28 mouse cellular contexts compared by ENCODE assay signal in genomic region chr7:24338241-24338640, GRCm38 (mm10). TPM values are rescaled to one million over a fixed set of nuclear protein-coding genes. Genes with fewer than 3 reads are reported as not detected.
DNase-seq lines count a peak whose midpoint lies in the region; ATAC-seq and TF ChIP-seq lines count a peak whose summit lies in the region.
"Had no signal": no experiment of that assay in that cellular context is flagged by ENCODE, and none has a peak within 500 bp of the region (broad histone marks: within the 10 kb centered on the region; RNA-seq: fewer than 3 reads in every experiment).

No protein-coding gene starts in this region.

- H3K9ac ChIP-seq in liver, adult 2 months (ENCODE audit: low read depth, low read length): no peak overlapping the region
- H3K9ac ChIP-seq: forebrain, embryonic 15.5 days; heart, embryonic 15.5 days; midbrain, embryonic 12.5 days; neural tube, embryonic 15.5 days had no signal

- H3K27me3 ChIP-seq in liver, adult 2 months (ENCODE audit: control insufficient read depth, insufficient read depth, low read length): peaks cover 5% of the 10 kb centered on the region; the same call in 1 of the 2 replicates
- H3K27me3 ChIP-seq in thymus, adult 2 months (ENCODE audit: control insufficient read depth, insufficient read depth, low read length): peaks cover 2% of the 10 kb centered on the region; the same call in 1 of the 2 replicates
- peaks cover 18% of the 10 kb centered on the region for H3K27me3 ChIP-seq in heart, embryonic 10.5 days (ENCODE audit: insufficient read depth, poor library complexity, severe bottlenecking)

- ATAC-seq in CD4-positive, CD25-positive, alpha-beta regulatory T cell, adult 4 months: no peak
- ATAC-seq: forebrain, embryonic 15.5 days had no signal

- TF ChIP-seq CTCF in liver, adult 2 months (IDR thresholded peaks at IDR 0.05; ENCODE audit: low read depth, low read length): peak; percentile 11; the same call in 1 of the 2 replicates
- TF ChIP-seq CTCF in thymus, adult 2 months (IDR thresholded peaks at IDR 0.05; ENCODE audit: borderline replicate concordance, control insufficient read depth, extremely low read depth, insufficient read depth, low read length, poor library complexity): no peak

- 42% methylated on average over 2 of the region's 2 CpGs for WGBS in liver, adult 2 months
- 56% methylated on average over 2 of the region's 2 CpGs for WGBS in thymus, adult 2 months
- 37% methylated on average over 2 of the region's 2 CpGs for WGBS in heart, embryonic 10.5 days

- H3K4me1 ChIP-seq in liver, adult 2 months (ENCODE audit: control insufficient read depth, insufficient read depth, low read length): no peaks in the 10 kb centered on the region
- no peaks in the 10 kb centered on the region for H3K4me1 ChIP-seq in thymus, adult 2 months (replicated peaks; ENCODE audit: control insufficient read depth, insufficient read depth, low read length)
- H3K4me1 ChIP-seq in heart, embryonic 10.5 days: no peaks in the 10 kb centered on the region
- H3K4me1 ChIP-seq: forebrain, embryonic 15.5 days; heart, embryonic 15.5 days; hindbrain, embryonic 10.5 days; midbrain, embryonic 12.5 days; neural tube, embryonic 15.5 days had no signal

- no peak overlapping the region for H3K4me3 ChIP-seq in liver, adult 2 months (ENCODE audit: insufficient read depth, low read depth, low read length)
- no peak overlapping the region for H3K4me3 ChIP-seq in thymus, adult 2 months (ENCODE audit: control insufficient read depth, insufficient read depth, low read length)
- no peak overlapping the region for H3K4me3 ChIP-seq in heart, embryonic 10.5 days
- H3K4me3 ChIP-seq: erythroblast, embryonic 14.5 days; forebrain, embryonic 15.5 days; heart, embryonic 15.5 days; hindbrain, embryonic 10.5 days; midbrain, embryonic 12.5 days; myocyte; neural tube, embryonic 15.5 days had no signal

- peak; percentile 37 for DNase-seq in CD4-positive, CD25-positive, alpha-beta regulatory T cell, adult 2 months (ENCODE audit: low read depth, low spot score)
- no peak for DNase-seq in liver, adult 2 months (ENCODE audit: extremely low read depth, low read depth, low spot score)
- no peak for DNase-seq in liver
- DNase-seq in thymus, postnatal 4 days: peak; percentile 34
- no peak for DNase-seq in thymus, adult 2 months
- DNase-seq in ovary, postnatal 36 days (ENCODE audit: low spot score): no peak
- no peak for DNase-seq in heart, embryonic 10.5 days (ENCODE audit: low spot score)
- DNase-seq: adrenal gland, adult 8-10 months; cerebellum, adult 11 months; cerebellum, postnatal 25 days; gastrocnemius, postnatal 10 days; heart, adult 18-20 months; lung, adult 18-20 months had no signal

- no peaks in the 10 kb centered on the region for H3K79me2 ChIP-seq in liver, adult 2 months (ENCODE audit: control insufficient read depth, insufficient read depth, low read length)

- H3K9me3 ChIP-seq in heart, embryonic 10.5 days: no peaks in the 10 kb centered on the region
- H3K9me3 ChIP-seq: forebrain, embryonic 15.5 days; heart, embryonic 15.5 days had no signal

- H3K36me3 ChIP-seq in liver, adult 2 months (ENCODE audit: control insufficient read depth, insufficient read depth, low read length): no peaks in the 10 kb centered on the region
- H3K36me3 ChIP-seq in thymus, adult 2 months (ENCODE audit: control insufficient read depth, insufficient read depth, low read length): no peaks in the 10 kb centered on the region
- no peaks in the 10 kb centered on the region for H3K36me3 ChIP-seq in heart, embryonic 10.5 days
- H3K36me3 ChIP-seq: forebrain, embryonic 15.5 days; heart, embryonic 15.5 days; hindbrain, embryonic 10.5 days; midbrain, embryonic 12.5 days; neural tube, embryonic 15.5 days had no signal

- no peak overlapping the region for H3K27ac ChIP-seq in liver, adult 2 months (replicated peaks; ENCODE audit: insufficient read depth, low read depth, low read length)
- H3K27ac ChIP-seq in thymus, adult 2 months (ENCODE audit: control insufficient read depth, insufficient read depth, low read length): no peak overlapping the region
- H3K27ac ChIP-seq in heart, embryonic 10.5 days: no peak overlapping the region
- H3K27ac ChIP-seq: forebrain, embryonic 15.5 days; heart, embryonic 15.5 days; hindbrain, embryonic 10.5 days; midbrain, embryonic 12.5 days; neural tube, embryonic 15.5 days had no signal

- no peak for TF ChIP-seq POLR2A in liver, adult 2 months (IDR thresholded peaks at IDR 0.05; ENCODE audit: extremely low read depth, insufficient read depth, low read length)
- no peak for TF ChIP-seq POLR2A in thymus, adult 2 months (IDR thresholded peaks at IDR 0.05; ENCODE audit: control insufficient read depth, extremely low read depth, insufficient read depth, low read length, poor library complexity)

RNA-seq across cellular contexts. Expression of gene Tescl, which starts 4.5 kb away (rescaled TPM):
- polyA plus RNA-seq in CD4-positive, CD25-positive, alpha-beta regulatory T cell, adult 4 months (2017; shearing (Covaris generic)): not detected
- not detected in 2 replicates for total RNA-seq in liver, adult 2 months (2014; rRNA removed)
- polyA plus RNA-seq in liver, adult 2 months (2012; rRNA removed): not detected in 2 replicates
- polyA plus RNA-seq in thymus, adult 2 months (2012; rRNA removed): 0.12 TPM in 1 of 2 replicates, not detected in the other
- polyA plus RNA-seq in heart, embryonic 10.5 days (2016; fragmentation: Nextera tagmentation; extraction: Ambion mirVana): not detected in 2 replicates
- total RNA-seq: gastrocnemius, postnatal 10 days; layer of hippocampus, adult 18-20 months; left cerebral cortex, adult 18-20 months had no signal
- polyA plus RNA-seq: embryonic facial prominence, embryonic 11.5 days; erythroblast, embryonic 14.5 days; forebrain, embryonic 15.5 days; heart, embryonic 15.5 days; intestine, embryonic 14.5 days; limb, embryonic 11.5 days; midbrain, embryonic 12.5 days; thymus, postnatal 0 days had no signal

RNA-seq across cellular contexts. Expression of gene Lypd5, which starts 10.8 kb away (rescaled TPM):
- under 1 TPM in 1 of 2 experiments, not detected in 1; 0.19 TPM for polyA plus RNA-seq in CD4-positive, CD25-positive, alpha-beta regulatory T cell, adult 4 months (2017; shearing (Covaris generic))
- total RNA-seq in liver, adult 2 months (2014; rRNA removed): not detected in 2 replicates
- not detected in 2 replicates for polyA plus RNA-seq in liver, adult 2 months (2012; rRNA removed)
- 0.85 and 1.00 TPM in 2 replicates for polyA plus RNA-seq in thymus, adult 2 months (2012; rRNA removed)
- not detected in 2 replicates for polyA plus RNA-seq in heart, embryonic 10.5 days (2016; fragmentation: Nextera tagmentation; extraction: Ambion mirVana)
- total RNA-seq: adrenal gland, adult 8-10 months; gastrocnemius, postnatal 10 days; heart, adult 18-20 months; layer of hippocampus, adult 18-20 months; left cerebral cortex, adult 18-20 months had no signal
- polyA plus RNA-seq: embryonic facial prominence, embryonic 11.5 days; erythroblast, embryonic 14.5 days; forebrain, embryonic 15.5 days; hindbrain, embryonic 10.5 days; intestine, embryonic 14.5 days; kidney, embryonic 16.5 days; limb, embryonic 11.5 days; midbrain, embryonic 12.5 days; myocyte had no signal

RNA-seq across cellular contexts. Expression of gene Zfp94, which starts 21.8 kb away (rescaled TPM):
- polyA plus RNA-seq in CD4-positive, CD25-positive, alpha-beta regulatory T cell, adult 4 months (2017; shearing (Covaris generic)): 10 to 100 TPM; 10.6 to 13.8 TPM
- total RNA-seq in liver, adult 2 months (2014; rRNA removed): 2.4 and 2.8 TPM in 2 replicates
- polyA plus RNA-seq in liver, adult 2 months (2012; rRNA removed): 2.6 and 3.3 TPM in 2 replicates
- polyA plus RNA-seq in thymus, adult 2 months (2012; rRNA removed): 6.2 and 6.8 TPM in 2 replicates
- polyA plus RNA-seq in heart, embryonic 10.5 days (2016; fragmentation: Nextera tagmentation; extraction: Ambion mirVana): 7.0 and 10.1 TPM in 2 replicates

RNA-seq across cellular contexts. Expression of gene Kcnn4, which starts 31.8 kb away (rescaled TPM):
- polyA plus RNA-seq in CD4-positive, CD25-positive, alpha-beta regulatory T cell, adult 4 months (2017; shearing (Covaris generic)): 100 to 1,000 TPM; 130 to 152 TPM
- 0.20 and 0.83 TPM in 2 replicates for total RNA-seq in liver, adult 2 months (2014; rRNA removed)
- polyA plus RNA-seq in liver, adult 2 months (2012; rRNA removed): 0.55 and 0.66 TPM in 2 replicates
- polyA plus RNA-seq in thymus, adult 2 months (2012; rRNA removed): 402 and 429 TPM in 2 replicates
- 11.7 and 14.2 TPM in 2 replicates for polyA plus RNA-seq in heart, embryonic 10.5 days (2016; fragmentation: Nextera tagmentation; extraction: Ambion mirVana)

RNA-seq across cellular contexts. Expression of gene Zfp61, which starts 37.2 kb away (rescaled TPM):
- polyA plus RNA-seq in CD4-positive, CD25-positive, alpha-beta regulatory T cell, adult 4 months (2017; shearing (Covaris generic)): 10 to 100 TPM; 19.4 to 27.8 TPM
- total RNA-seq in liver, adult 2 months (2014; rRNA removed): 0.94 and 1.8 TPM in 2 replicates
- 0.48 and 0.50 TPM in 2 replicates for polyA plus RNA-seq in liver, adult 2 months (2012; rRNA removed)
- polyA plus RNA-seq in thymus, adult 2 months (2012; rRNA removed): 16.1 and 22.6 TPM in 2 replicates
- polyA plus RNA-seq in heart, embryonic 10.5 days (2016; fragmentation: Nextera tagmentation; extraction: Ambion mirVana): 20.7 and 27.2 TPM in 2 replicates
- polyA plus RNA-seq: erythroblast, embryonic 14.5 days had no signal

Comparison
In these comparisons a context has a peak if more than half of its experiments do, and no peak if none do; other contexts are left out.
1. DNase-seq: peak in CD4-positive, CD25-positive, alpha-beta regulatory T cell, adult 2 months (single experiment) and thymus, postnatal 4 days (single experiment); none in liver, adult 2 months (single experiment), liver (single experiment), thymus, adult 2 months (single experiment), ovary, postnatal 36 days (single experiment) and heart, embryonic 10.5 days (single experiment).